Mouse (Mus musculus): ENCODE results near the gene Cyfip2. TPM values are rescaled to one million over a fixed set of nuclear protein-coding genes. Genes with fewer than 3 reads are reported as not detected.

Cyfip2 gene
- total RNA-seq, 4 experiments from 2014 or later = 534 to 625 (median 593) TPM

- no peak for DNase-seq (ENCODE audit: low spot score in 2 of 2)
Observed at GRCm38 (mm10) chr11:46278140-46278539, 34.5 kb downstream of the Cyfip2 start.

- DNase-seq (ENCODE audit: low spot score in 2 of 2) = no peak
Observed at GRCm38 (mm10) chr11:46276778-46277177, 35.9 kb downstream of the Cyfip2 start.

GRCm38 (mm10) chr11:46276168-46276567 is 36.5 kb downstream of the Cyfip2 start:
- DNase-seq (ENCODE audit: low spot score in 2 of 2) = no peak

DNA sequence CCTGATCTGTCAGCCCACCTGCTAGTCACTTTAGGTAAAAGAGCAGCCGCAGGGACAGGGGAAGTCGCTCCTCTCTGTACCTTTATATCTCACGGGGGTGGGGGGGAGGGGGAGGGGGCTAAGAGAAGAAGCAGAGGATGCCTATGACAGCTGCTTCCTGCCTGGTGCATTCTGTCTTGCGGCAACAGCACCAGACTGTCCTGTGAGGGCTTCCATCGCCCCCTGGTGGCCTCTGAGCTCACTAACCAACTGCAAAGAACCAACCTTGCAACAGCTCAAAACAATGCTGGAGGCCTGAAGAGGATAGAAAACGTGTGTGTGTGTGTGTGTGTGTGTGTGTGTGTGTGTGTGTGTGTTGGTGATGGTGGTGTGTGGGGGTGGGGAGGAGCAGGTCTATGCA is 37.4 kb downstream of the Cyfip2 start:
- peak in 1 of 2 experiments; percentile 75 for DNase-seq (ENCODE audit: low spot score in 2 of 2)

DNA sequence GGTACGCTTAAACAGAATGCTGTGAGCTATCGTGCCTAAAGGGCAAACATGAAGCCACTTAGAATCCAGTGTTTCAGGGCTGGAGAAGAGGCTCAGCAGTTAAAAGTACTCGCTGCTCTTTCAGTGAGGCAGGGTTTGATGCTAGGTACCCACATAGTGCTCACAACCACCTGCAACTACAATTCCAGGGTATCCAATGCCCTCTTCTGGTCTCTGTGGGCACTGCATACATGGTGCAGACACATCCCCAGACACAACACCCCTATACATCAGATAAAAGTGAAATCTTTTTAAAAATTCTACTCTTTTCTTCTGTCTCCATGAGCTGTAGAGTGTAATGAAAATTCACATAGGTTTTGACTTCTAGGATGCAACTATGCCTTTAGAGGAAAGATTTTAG is 38.7 kb downstream of the Cyfip2 start:
- no peak for DNase-seq (ENCODE audit: low spot score in 2 of 2)

DNA sequence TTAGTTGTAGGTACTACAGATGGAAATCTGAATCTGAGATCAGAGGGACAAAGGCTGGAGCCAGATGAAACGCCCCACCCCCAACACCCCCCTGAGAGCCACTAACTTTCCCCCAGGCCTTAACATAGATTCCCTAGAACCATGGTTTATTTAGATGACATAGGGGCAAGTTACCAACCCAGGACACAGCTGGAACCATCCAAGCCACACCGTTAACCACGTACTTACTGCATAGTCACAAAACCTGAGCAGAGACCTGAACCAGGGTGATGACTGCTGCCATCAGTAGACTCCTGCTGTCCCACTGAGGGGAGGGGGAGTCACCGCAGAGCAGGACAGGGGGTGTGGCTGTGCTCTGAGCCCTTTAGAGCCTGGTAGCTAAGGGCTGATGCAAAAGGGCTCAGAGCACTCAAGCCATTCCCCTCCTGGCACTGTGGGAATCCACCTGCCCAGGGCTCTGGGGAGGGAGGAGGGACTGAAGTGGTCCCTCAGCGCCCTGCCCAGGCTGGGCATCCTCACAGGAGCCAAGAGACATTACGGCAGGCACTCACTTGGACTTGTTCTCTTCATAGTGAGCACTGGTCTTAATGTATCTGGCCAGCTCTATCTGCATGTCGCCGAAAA is 40.5 kb downstream of the Cyfip2 start:
- no peak for DNase-seq (ENCODE audit: low spot score in 2 of 2)

GRCm38 (mm10) chr11:46269893-46270292 is 42.8 kb downstream of the Cyfip2 start:
- no peak for DNase-seq (ENCODE audit: low spot score in 2 of 2)

GRCm38 (mm10) chr11:46269391-46269790 is 43.3 kb downstream of the Cyfip2 start:
- no peak for DNase-seq (ENCODE audit: low spot score in 2 of 2)

- DNase-seq (ENCODE audit: low spot score in 2 of 2) = peak in 1 of 2 experiments; percentile 62
Observed at GRCm38 (mm10) chr11:46268991-46269390, 43.7 kb downstream of the Cyfip2 start.

- DNase-seq (ENCODE audit: low spot score in 2 of 2) = no peak
Observed at GRCm38 (mm10) chr11:46265031-46265786, 47.5 kb downstream of the Cyfip2 start.

DNA sequence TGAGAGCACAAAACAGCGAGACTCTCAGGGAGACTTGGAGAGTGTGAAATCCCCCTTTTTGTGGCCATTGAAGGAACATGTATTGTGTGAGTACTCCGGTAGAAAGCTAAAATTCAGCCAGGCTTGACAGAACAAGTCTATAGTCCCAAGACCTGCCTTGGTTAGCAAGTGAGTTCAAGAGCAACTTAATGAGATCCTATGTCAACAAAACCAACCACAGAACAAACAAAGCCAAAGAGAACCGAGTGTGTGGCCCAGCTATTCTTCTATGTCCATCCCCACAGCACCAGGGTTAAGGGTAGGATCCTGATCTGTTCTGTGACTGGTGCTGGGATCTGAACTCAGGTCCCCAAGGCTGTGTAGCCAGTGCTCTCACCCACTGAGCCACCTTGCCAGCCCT is 48.1 kb downstream of the Cyfip2 start:
- DNase-seq (ENCODE audit: low spot score in 2 of 2) = no peak

DNA sequence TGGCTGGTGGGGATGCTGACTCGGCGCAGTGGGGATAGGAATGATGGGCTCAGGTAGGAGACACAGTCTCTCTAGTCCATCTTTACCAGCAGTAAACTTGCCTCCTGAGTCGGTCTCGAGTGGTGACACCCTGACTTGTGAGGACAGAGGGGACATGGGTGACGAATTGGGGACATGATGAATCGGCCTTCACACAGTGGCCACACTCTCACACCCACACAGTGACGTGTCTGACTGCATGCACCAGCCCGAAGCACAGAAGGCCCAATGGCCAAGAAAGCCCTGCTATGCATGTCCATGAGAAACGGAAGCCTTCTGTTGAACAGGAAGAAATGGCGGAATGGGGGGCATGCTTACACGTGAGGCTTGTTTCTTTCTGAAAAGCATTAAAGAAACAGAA is 49.4 kb downstream of the Cyfip2 start:
- DNase-seq (ENCODE audit: low spot score in 2 of 2) = no peak

DNA sequence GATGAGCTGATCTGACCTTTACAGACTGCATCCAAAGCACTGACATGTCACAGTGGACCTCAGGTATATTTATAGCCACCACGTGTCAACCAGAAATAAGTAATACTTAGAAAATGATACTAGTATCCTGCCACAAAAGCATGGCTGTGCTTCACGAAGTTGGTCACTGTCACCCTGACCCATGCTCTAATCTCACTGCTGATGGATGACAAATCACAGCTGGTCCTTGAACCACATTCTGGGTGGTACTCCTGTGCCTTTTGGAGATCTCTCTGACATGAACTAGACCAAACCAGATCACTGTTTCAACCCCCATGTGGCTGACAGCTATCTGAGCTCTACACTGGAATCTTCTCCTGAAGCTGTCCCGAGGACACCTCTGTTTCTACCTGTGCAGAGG is 49.8 kb downstream of the Cyfip2 start:
- no peak for DNase-seq (ENCODE audit: low spot score in 2 of 2)

GRCm38 (mm10) chr11:46258749-46259148 is 53.9 kb downstream of the Cyfip2 start:
- no peak for DNase-seq (ENCODE audit: low spot score in 2 of 2)

DNA sequence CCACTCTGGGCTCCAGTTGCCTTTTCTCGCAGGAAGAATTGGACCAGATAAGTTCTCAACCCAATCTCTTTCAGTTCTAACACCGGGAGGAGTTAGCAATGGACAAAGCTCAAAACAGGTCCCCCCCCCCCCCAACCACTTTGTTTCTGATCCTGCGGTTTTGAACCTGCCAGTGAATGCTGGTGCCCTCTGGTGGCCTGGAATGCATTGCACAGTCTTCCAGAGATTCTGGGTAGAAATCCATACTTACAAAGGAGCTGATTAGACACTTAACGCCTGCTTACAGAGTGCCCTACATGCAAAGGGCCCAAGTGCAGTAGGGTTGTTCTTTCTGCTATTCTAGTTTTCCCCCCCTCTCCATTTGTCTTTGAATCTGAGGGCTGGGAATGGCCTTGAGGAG is 54.5 kb downstream of the Cyfip2 start:
- no peak for DNase-seq (ENCODE audit: low spot score in 2 of 2)

DNA sequence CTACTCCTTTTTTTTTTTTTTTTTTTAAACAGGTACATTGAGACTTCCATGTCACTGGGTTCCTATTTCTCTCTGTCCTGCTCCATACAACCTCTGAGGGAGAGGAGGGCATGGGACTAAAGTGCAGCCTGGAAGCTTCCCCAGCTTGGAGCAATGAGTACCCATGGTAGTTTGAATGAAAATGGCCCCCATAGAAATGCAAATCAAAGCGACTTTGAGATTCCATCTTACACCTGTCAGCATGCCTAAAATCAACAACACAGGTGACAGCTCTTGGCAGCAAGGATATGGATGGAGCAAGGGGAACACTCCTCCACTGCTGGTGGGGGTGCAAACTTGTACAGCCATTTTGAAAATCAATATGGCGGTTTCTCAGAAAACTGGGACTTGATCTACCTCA is 57.4 kb downstream of the Cyfip2 start:
- DNase-seq (ENCODE audit: low spot score in 2 of 2) = no peak

DNA sequence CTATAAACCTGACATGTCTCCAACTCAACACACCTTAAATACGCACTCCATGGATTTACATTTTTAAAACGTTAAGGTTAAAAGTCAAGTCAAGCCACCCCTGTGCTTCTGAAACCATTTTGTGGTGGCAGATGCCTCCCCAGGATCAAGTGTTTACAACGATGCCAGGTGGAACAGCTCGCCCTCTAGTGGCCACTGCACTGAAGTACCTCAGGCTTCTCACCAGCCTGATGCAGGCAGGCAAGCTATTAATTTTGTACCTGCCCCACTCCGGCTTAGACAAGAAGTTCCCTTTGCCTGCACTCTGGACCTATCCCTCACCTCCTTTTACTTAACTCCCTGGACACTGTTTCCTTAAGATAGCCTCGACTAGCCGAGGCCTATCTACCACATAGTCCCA is 60.7 kb downstream of the Cyfip2 start:
- no peak for DNase-seq (ENCODE audit: low spot score in 2 of 2)

GRCm38 (mm10) chr11:46248352-46248751 is 64.3 kb downstream of the Cyfip2 start:
- no peak for DNase-seq (ENCODE audit: low spot score in 2 of 2)

DNA sequence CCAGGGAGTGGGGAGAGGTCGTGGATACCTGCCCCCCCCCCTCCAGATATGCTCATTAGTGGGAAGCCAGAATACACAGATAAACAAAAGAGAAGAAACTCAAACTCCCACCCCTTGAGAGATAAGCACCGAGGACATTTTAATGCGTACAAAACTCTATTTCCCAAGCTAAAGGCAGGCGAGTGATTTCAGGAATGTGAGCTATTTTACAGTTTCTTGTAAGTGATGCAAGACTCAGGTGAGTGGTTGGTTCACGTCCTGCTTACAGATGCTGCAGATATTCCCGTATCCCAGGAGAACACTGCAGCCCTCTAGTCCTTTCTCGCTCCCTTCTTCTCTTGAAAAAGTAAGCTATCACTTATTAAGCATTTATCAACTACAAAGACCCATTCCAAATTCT is 66.3 kb downstream of the Cyfip2 start:
- no peak for DNase-seq (ENCODE audit: low spot score in 2 of 2)

- DNase-seq (ENCODE audit: low spot score in 2 of 2) = peak in 1 of 2 experiments; percentile 79
Observed at GRCm38 (mm10) chr11:46245926-46246325, 66.7 kb downstream of the Cyfip2 start.

DNA sequence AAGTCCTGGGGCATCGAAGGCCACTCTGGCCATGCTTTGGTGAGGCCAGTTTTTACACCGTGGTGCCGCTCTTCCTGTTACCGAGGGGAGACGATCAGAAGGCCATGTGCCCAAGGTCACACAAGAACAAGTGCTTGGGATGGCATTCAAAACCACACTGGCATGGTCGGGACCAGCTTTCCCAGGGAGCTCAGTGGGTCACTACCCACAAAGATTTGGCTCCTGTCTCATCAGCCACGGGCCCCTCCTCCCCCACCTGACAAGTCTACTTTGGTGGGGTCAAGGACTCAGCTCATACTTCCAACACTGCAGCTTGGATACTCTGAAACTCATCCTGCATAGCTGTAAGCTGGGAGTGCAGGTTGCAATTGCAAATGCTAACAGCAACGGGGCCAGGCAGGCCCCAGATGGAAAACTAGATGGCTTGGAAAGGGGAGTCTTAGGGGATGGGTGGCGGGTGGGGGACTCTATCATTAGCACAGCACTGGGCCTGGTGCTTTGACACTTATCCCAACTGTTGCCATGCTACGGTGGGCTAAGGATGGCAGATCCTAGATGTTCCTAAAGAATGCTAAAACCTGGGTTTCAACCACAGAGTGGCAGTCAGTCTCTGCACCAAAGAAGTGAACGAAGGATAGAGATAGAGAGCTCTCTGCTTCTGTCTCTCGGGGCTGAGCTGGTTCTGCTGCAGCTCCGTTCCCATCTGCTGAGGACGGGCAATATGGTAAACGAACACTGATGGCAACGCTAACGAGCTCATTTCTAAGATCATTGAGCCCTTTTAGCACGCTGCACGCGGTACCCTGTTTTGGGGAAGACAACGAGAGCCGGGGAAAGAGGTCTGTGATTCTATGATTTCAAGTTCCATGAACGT is 67.7 kb downstream of the Cyfip2 start:
- DNase-seq (ENCODE audit: low spot score in 2 of 2) = no peak

- no peak for DNase-seq (ENCODE audit: low spot score in 2 of 2)
Observed at GRCm38 (mm10) chr11:46241985-46242384, 70.7 kb downstream of the Cyfip2 start.

Measured in left cerebral cortex, adult 8-10 months (tissue).